Mouse (Mus musculus) CH12F3 (cell line): Measurements from ENCODE around the gene Ccdc142.

Experiments used
- in situ Hi-C: fragments of 300-500 bp; cut with MboI; formaldehyde crosslinking; loops from 2 replicates; pipeline ENCODE4 v1.14.3; 2020; ENCODE audit warnings: low sequenced_read_pairs

The Ccdc142 gene

DNA sequence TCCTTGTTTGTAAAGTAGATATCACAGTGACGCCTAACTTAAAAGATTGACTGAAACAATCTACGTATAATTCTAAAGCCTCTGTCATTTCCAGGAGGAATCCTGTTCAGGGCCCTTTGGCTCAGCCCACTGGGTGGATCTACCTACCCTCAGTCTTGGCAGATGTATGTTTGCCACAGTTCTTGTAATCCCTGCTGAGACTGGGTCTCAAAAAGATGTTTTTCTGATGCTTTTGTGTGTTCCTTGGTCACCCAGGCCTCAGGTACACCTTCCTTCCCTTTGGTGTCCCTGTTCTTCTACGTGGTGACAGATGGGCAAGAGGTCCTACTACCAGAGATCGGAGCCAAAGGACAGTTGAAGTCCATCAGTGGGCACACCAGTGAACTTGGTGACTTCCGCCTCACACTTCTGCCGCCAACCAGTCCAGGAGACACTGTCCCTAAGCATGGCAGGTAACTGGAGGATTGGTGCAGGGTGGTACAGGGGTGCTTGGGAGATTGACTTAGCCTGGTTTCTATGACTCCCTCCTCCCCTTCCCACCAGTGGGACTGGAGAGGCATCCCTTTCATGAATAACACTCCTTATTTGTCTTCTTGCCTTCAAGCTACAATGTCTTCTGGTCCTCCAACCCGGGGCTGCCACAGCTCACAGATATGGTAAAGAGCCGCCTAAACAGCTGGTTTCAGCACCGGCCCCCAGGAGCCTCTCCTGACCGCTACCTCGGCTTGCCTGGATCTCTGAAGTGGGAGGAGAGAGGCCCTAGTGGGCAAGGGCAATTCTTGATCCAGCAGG is 15.2 kb downstream of the Ccdc142 start:
- in situ Hi-C loops: no loop called here

DNA sequence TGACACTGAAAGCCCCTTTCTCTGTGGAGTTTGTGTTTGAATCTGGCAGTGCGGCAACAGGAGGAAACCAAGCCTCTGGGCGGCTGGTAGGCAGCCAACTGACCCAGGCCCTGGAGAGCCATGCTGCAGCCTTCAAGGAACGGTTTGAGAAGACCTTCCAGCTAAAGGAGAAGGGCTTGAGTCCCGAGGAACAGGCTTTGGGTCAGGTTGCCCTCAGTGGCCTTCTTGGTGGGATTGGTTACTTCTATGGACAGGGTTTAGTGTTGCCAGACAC is 15.7 kb downstream of the Ccdc142 start:
- in situ Hi-C loops: no loop called here

DNA sequence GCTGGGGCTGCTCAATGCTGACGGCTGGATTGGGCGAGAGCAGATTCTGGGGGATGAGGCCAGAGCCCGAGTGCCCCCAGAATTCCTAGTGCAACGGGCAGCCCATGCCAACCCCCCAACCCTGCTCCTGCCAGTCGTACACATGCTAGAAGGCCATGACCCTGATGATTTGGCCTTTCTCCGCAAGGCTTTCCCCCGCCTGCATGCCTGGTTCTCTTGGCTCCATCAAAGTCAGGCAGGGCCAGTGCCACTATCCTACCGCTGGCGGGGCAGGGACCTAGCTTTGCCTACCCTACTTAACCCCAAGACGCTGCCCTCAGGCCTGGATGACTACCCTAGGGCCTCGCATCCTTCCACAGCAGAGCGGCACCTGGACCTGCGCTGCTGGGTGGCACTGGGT is 16.2 kb downstream of the Ccdc142 start:
- in situ Hi-C loops: no loop called here

DNA sequence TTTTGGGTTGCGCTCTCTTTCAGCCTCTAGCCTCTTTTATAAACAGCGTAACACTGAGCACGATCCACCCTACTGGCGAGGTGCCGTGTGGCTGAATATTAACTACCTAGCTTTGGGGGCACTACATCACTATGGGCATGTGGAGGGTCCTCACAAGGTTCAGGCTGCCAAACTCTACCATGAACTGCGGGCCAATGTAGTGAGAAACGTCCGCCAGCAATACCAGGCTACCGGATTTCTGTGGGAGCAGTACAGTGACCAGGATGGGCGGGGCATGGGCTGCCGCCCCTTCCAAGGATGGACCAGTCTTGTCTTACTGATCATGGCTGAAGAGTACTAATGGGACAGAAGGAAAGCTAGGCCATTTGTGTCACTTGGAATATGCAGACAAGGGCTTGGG is 17.0 kb downstream of the Ccdc142 start:
- in situ Hi-C loops: no loop called here

DNA sequence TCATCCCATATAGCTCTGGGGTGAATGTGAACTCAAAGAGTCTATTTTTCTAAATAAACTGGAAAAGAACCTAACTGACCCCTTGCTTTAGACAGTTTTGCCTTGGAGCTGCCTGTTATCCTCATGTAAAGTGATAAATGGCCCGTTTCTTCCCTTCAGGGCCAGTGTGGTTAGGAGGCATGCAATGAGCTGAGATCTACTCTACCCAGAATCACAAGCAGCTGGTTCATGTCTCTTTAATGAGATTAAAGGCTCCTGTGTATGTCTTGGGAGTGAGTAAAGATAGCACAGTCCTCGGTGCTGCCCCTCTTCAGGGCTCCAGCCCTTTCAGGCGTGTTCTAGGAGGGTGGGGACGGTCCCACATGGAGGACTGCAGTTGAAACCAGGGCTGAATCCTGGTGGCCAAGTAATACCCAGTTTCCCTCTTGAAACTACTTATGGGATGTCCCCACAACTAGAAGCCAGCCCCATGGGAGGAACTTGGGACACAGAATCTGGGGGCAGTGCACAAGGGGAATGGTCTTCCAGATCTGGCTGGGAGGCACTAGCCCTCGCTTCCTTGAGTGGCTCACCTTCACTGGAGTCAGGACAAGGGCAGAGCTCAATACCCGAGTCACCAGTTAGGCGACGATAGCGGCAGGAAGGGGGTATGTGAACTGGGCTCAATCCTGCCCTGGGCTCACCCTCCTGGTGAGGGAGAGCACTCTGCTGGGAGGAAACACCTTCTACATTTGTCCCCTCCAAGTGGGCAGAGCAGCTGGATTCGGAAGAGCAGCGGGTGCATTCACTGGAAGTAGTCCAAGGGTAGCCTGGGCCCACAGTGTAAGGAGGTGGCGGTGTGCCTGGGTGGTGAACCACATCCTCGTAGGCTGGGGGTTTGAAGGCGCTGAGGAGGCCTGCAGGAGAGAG is 17.7 kb downstream of the Ccdc142 start:
- in situ Hi-C loops: no loop called here

DNA sequence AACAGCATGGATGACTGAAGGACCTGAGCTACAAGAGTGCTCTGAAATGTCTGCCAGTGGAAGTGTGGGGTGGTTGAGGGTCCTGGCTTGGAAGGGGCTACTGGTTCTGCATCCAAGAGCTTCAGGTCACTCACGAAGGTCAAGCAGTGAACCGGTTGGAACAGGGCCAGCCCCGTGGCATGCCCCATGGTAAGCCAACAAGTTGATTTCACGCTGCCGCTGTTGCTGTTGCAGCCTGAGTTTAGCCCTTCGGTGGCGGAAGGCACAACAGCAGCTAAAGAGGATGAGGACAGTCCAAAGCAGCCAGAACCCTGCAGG is 18.3 kb downstream of the Ccdc142 start:
- in situ Hi-C loops: no loop called here

DNA sequence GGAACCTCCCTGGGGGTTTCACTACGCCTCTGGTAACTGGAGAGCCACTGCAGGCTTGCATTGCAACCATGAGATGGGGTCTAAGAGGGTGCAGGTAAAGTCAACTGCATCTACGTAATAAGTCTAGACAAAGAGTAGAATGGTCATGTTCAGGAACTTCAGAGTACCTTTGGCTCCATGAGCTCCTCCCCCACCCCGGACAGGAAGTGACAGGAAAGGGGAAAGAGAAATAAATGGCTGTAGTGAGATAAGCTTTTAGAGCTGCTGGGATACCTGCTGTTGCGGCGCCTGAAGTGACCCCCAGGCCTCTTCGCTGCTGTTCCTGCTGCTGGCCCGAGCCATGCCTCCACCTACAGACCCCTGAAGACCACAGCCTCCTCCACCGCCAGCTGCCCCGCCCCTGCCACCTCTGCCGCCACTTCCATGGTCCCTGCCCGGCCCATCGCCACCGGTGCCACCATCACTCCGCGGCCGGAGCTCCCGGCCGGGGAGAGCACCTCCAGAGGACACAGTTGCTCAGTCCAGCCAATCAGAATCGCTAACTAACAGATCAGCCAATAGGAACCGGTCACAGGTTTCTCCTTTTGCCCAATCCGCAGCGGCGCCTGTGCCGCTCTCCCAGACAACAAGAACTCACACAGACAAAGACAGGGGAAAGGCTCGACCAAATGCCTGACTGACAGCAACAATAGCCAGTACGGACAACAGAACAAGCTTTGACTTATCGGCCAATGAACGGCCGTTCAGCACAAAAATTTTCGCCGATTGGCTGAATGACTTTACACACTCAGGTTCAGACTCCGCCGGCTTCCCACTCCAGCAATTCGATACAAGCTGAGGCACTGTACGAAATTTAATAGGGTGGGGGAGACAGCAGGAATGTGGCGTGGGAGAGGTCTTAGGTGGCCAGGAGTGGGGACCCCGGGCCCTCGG is 19.8 kb downstream of the Ccdc142 start, which contains the start of gene Wbp1:
Wbp1 (minus strand) TSS at position 630 of the 933 bp plus-strand sequence.
- in situ Hi-C loops: no loop called here

DNA sequence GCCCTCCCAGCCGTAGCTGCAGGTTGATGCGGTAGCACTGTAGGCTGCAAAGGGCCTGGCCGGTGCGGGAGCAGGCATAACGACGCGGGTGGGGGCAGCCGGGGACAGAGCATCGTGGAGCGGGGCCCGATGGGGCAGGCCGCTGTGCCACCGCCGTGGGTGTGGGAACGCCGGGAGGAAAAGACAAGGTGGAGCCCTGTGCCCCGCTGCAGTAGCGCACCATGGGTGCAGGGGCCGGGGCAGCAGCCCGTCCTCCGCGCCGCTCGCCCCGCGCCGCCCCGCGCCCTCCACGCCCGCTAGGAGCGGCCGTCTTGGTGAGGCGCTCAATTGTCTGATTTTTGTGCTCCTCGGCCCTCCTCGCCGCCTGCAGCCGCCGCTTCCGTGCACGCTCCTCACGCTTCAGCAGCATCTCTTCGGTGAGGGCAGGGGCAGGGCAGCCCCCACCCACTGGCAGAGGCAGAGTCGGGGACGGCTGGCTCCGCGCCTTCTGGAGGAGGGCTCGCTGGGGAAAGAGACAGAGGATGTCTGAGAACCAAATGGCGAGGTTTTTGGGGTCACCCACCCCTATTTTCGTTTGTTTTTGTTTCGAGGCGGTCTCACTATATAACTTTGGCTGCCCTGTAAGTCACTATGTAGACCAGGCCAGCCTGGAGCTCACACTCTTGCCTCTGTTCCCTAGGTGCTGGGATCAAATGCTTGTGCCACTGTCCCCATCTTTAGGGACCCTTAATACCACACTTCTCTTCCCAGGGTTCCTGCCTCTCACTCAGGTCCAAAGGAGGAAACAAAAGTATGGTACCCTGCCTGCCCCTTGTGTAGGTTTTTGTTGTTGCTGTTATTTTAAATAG is 20.7 kb downstream of the Ccdc142 start:
- in situ Hi-C loops: no loop called here

DNA sequence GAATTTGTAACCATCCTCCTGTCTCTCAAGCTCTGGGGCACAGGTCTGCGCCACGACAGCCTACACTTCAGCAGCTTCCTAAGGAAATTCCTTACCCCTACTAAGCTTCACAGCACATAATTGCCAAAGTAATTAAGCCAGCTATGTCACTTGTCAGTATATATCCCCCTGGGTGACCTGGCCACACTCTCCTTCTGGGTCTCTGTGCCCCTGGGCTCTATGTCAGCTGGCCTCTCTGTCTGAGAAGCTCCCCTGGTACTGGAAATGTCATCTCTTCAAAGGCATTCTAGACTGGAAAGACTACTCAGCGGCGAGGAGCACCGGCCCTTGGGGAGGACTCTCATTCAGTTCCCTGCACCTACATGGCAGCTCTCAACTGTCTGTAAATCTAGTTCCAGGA is 21.6 kb downstream of the Ccdc142 start:
- in situ Hi-C loops: no loop called here

DNA sequence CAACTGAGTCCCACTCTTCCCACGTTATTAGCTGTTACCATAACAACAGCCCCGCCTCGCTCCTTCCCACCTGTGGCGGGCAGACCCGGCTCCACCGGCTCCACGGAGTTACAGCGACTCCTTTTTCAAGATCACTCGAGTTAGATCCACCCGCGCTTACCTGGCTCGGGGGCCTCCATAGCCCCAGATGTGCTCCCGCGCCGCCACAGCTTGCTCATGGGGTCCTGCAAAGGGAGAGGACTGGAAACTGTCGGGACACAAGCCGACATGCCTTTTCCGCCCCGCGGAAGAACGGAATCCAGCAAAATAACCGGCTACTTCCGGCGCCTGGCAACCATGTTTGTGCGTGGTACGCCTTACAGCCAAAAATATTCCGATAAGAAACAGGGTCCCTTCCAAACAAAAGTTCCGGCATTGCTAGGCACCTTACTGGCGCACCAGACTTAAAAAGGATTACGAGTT is 23.5 kb downstream of the Ccdc142 start:
- in situ Hi-C loops: no loop called here

DNA sequence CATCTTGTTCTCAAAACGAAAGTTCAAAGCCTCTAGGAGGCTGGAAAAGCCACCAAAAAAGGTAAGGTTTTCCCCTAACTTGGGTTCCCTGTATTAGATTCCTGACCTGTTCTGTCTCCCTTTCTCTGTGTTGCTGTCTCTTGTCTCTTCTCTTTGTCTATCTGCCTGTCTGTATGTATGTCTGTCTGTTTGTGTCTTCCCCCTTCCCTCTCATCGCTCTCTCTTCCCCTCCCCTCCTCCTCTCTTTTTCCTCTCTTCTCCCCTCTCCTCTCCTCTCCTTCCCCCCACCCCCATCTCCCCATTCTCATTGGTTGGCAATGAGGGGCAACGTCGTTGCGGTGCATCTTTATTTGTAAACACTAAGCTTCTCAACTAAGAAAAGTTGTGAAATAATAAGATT is 23.9 kb downstream of the Ccdc142 start, which contains the start of gene Ino80b:
Ino80b (minus strand) TSS at position 101 of the 400 bp plus-strand sequence.
- in situ Hi-C loops: no loop called here

DNA sequence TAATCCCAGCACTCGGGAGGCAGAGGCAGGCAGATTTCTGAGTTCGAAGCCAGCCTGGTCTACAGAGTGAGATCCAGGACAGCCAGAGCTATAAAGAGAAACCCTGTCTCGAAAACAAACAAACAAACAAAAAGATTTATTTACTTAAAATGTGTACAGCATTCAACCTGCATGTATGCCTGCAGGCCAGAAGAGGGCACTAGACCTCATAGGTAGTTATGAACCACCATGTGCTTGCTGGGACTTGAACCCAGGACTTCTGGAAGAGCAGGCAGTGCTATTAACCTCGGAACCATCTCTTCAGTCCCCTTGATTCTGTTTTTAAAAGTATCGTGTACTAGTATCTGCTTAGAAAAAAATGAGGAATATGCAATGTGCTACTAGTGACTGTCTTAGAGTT is 26.0 kb downstream of the Ccdc142 start:
- in situ Hi-C loops: no loop called here

DNA sequence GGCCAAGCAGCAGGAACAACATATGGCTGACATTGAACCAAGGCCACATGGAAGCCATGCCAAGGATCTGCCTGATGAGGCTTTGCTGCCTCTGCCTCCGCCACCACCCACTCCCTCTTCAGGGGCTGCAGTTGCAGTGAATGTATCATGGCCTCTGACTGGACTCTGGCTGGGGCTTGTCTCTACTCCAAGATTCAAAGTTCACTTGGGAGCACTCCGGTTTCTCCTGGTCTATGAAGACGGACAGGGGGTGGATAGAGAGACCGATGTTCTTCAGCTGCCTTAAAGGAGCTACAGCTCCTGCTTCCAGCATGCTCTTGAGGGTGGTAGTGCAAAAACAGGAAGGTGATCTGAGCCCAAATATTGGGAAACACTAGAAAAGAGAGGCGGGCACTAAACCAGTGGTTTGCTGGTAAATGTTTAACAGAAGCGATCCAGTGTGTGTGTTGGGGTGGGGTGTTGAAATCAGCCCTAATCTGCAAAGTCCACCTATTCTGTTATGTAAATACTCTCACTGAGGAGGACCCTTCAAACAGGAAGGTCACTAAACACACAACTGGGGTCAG is 30.2 kb downstream of the Ccdc142 start:
- in situ Hi-C loops: no loop called here

DNA sequence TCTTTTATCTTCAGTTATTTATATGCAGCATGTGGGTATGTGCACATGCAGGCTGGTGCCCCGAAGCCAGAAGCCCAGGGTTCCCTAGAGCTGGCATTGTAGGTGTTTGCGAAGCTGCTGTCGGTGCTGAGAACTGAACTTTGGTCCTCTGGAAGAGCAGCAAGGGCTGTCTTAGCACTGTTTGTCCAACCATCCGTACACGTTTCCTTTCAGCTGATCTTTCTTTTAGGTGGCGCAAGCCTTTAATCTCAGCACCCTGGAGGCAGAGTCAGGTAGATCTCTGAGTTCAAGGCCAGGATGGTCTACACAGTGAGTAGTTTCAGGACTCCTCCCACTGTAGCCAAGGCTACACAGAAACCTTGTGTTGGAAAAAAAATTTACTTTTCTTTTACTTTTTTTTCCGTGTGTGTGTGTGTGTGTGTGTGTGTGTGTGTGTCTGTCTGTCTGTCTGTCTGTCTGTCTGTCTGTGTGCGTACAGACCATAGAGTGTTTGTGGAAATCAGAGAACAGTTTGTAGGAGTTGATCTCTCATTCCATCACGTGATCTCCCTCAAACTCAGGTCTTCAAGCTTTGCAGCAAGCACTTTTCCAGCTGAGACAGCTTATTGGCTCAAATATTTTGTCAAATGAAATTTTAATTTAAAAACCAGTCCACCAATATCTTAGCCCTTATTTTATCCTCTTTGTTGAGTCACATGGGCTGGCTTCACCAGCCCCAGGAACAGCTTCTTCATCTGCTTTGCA is 30.9 kb downstream of the Ccdc142 start:
- in situ Hi-C loops: no loop called here

DNA sequence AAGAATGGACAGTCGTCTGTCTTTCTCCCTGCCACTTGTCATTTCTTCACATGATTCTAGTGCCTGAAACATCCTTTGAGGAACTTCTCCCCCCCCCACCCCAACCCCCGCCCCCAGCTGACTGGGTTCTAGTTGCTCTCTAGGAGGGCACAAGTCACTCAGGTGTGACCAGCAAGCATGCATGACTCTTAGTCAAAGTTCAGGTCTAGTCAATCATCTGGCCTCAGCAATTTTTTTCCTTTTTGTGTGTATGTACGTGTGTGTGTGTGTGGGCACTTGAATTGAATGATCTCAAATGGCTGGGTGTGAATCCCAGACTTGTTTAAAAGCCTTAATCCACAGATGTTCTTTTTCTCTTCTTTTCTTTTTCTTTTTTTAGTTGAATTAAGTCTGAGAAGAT is 32.8 kb downstream of the Ccdc142 start:
- in situ Hi-C loops: no loop called here

DNA sequence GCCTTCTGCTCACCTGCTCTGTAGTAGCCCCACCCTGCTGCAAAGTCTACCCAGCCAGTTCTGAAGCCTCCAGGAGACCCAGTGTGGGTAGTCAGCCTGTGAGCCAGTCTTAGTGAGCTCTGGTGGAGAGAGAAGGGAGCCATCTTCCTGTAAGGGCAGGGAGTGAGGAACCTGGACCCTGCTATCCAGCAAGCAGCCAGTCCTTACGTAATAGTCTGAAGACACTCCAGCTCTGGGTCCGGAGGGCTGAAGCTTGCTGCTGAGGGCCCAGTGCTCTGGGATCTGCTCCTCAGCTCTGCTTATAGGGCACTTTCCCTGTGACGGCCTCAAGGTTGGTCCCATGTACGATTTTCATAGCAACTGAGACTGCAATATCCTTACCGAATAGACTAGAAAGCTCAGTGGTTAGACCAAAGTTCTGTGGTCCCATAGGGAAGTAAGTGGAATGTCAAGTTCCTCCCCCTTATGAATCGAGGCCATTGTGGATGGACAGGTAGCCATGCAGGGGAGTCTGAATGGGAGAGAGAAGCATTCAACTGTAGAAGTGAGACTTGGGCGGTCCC is 33.6 kb downstream of the Ccdc142 start, which contains the start of gene Rtkn:
Rtkn (plus strand) TSS at position 513 of the 563 bp plus-strand sequence.
- in situ Hi-C loops: no loop called here

DNA sequence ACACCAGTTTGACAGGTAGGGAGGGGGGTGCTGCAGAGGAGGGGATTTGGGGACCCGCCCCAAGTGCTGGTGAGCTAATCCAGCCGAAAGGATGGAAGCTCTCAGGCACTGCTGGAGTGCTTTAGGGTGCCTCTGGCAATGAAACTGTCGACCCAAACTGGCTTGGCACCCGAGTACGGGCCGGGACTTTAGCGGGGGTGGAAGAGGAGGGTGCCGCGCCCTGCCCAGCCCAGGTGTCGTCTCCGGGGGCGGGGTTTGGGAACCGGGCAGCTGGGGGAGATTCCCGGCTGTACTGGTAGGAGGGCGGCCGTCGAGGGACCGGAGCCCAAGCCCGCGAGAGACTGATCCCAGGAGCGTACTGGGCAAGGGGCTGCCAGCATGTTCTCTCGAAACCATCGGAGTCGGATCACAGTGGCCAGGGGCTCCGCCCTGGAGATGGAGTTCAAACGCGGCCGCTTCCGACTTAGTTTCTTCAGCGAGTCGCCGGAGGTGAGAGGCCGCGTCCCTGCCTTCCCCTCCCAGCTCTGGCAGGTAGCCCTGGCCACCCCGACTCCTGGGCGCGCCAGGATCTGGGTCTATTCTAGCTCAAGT is 34.3 kb downstream of the Ccdc142 start:
- in situ Hi-C loops: no loop called here

DNA sequence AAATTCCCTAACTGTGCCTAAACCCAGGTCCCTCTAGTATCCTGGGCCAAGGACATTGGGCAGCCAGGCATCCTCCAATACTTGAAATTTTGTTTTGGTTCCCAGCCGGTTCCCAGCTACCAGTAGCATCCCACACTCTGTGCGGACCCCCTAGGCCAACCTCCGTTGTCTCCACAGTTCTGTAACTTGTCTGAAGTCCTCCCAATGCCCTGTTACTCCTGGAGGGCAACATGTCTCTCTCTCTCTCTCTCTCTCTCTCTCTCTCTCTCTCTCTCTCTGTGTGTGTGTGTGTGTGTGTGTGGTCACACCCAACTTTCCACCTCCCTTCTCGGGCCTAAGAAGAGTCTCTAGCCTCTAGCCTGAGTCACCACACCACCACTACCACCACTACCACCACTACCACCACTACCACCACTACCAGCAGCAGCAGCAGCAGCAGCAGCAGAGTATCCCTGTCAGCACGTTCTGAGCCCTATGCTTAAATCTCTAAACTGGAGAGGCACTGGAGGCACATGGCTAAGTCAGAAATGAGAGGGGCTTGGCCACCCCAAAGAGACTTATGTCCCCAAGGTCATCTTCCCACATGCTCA is 35.0 kb downstream of the Ccdc142 start:
- in situ Hi-C loops: no loop called here
